Mouse (Mus musculus): ENCODE data around the gene Pde6c. TPM values are rescaled to one million over a fixed set of nuclear protein-coding genes. Genes with fewer than 3 reads are reported as not detected.
A peak's percentile ranks its signal among the peaks of the same experiment; 100 is the strongest.

The Pde6c gene
- polyA plus RNA-seq, 1 experiment from 2014 or later: not detected

DNA sequence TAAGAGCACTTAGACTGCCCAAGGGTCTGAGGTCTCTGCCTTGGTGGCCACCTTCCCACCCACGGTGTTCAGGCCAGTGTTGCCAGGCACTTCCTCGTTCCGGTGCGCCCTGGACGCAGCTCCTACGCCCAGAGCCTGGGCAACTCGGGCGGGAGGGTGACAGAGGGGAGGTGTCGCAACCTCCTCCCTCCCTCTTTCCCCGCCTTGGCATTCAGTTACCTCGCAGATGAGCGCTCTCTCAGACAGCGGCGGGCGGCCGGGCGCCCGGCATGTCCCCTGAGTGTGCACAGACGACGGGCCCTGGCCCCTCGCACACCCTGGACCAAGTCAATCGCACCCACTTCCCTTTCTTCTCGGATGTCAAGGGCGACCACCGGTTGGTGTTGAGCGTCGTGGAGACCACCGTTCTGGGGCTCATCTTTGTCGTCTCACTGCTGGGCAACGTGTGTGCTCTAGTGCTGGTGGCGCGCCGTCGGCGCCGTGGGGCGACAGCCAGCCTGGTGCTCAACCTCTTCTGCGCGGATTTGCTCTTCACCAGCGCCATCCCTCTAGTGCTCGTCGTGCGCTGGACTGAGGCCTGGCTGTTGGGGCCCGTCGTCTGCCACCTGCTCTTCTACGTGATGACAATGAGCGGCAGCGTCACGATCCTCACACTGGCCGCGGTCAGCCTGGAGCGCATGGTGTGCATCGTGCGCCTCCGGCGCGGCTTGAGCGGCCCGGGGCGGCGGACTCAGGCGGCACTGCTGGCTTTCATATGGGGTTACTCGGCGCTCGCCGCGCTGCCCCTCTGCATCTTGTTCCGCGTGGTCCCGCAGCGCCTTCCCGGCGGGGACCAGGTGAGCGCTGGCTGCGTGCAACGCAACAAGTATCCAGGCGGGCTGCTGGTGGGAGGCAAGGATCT is 35.5 kb upstream of the Pde6c start, which contains the start of gene Ffar4:
Ffar4 (plus strand) TSS at position 214 of the 901 bp plus-strand sequence.
- H3K9ac ChIP-seq: peak within 1 kb of the TSS; percentile 34; the same call in 1 of the 2 replicates

DNA sequence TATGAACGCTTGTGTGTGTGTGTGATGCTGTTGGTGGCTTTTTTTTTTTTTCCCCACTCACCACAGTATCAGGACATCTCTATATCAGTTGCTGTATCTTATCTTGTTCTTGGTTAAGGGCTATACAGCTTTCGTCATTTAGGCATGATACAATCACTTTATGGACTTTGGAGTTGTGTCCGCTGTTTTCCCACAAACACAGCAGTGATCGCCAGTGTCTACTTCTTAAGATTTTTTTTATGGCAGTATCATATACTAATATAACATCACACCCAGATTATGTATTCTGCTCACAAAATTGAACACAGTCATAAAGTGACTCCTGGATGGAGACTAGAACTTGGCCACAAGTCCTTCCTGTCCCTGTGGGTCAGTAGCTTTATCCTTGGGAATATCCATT is 24.7 kb upstream of the Pde6c start:
- Histone ChIP-seq H3K9ac (no peak overlapping the region), H3K27me3 (ENCODE audit: insufficient read depth, low read length) (no peaks in the 10 kb centered on the region), H3K27ac (ENCODE audit: low read depth) (no peak overlapping the region), H3K4me1 (ENCODE audit: insufficient read depth) (no peaks in the 10 kb centered on the region), H3K9me3 (ENCODE audit: low read depth, low read length) (no peaks in the 10 kb centered on the region), H3K4me3 (ENCODE audit: low read depth, low read length) (no peak overlapping the region), H3K36me3 (ENCODE audit: insufficient read depth) (no peaks in the 10 kb centered on the region), H3K4me2 (no peak overlapping the region)
- WGBS: 91% methylated on average over 4 of the region's 4 CpGs
- ATAC-seq (ENCODE audit: insufficient read depth) (no peak), DNase-seq (no peak)
- TF ChIP-seq CTCF (IDR thresholded peaks at IDR 0.05; ENCODE audit: low read depth): no peak

More for the DNA sequence above, 35.5 kb upstream of the Pde6c start, which contains the start of gene Ffar4:
- Histone ChIP-seq H3K4me3 (ENCODE audit: low read depth, low read length) (peak within 1 kb of the TSS; percentile 34), H3K9me3 (ENCODE audit: low read depth, low read length) (no peaks in the 10 kb centered on the region), H3K36me3 (ENCODE audit: insufficient read depth) (no peaks in the 10 kb centered on the region), H3K4me1 (ENCODE audit: insufficient read depth) (no peaks in the 10 kb centered on the region), H3K4me2 (peak within 1 kb of the TSS; percentile 59), H3K27me3 (ENCODE audit: insufficient read depth, low read length) (peaks cover 36% of the 10 kb centered on the region), H3K27ac (ENCODE audit: low read depth) (no peak within 1 kb of the TSS)
- DNase-seq (peak; percentile 43), ATAC-seq (ENCODE audit: insufficient read depth) (peak; percentile 70)
- WGBS: under 1% methylated on average over 77 of the region's 77 CpGs
- TF ChIP-seq CTCF (IDR thresholded peaks at IDR 0.05; ENCODE audit: low read depth): no peak

DNA sequence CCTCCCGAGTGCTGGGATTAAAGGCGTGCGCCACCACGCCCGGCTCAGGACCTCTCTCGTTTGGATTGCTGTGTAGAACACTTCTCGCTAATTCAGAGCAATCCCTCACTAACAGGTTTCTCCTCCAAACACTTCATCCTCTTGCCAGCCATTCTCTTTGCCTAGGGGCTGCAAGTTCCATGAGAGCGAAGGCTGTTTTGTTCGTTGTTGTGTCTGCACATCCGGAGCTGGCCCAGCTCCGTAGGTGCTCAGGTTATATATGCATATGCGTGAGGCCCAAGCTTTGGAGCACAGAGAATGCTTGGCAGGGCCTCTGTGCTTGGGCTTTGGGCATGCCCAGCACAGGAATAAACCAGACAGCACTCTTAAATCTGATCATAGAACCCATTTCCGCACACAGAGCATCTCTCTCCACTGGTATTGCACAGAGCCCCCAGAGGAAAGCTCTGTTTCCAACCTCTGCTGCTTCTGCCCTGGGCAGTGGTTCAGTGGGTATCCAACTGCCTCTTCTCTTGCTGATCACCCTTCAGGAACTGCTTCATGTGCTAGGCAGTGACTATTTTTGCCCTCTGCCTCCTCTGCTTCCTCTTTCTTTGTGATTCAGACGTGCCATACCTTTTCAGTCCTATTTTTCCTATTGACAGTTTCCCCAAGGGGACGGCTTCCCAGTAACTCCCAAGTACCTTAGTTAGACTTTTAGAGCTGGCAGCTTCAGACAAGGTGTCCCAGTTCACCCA is 22.9 kb upstream of the Pde6c start:
- ATAC-seq (ENCODE audit: insufficient read depth) (no peak), DNase-seq (no peak)
- H3K9me3 ChIP-seq (ENCODE audit: low read depth, low read length): no peaks in the 10 kb centered on the region
- no peak overlapping the region for H3K27ac ChIP-seq (ENCODE audit: low read depth)
- no peak overlapping the region for H3K4me3 ChIP-seq (ENCODE audit: low read depth, low read length)
- H3K27me3 ChIP-seq (ENCODE audit: insufficient read depth, low read length): no peaks in the 10 kb centered on the region
- 90% methylated on average over 15 of the region's 15 CpGs for WGBS
- H3K4me1 ChIP-seq (ENCODE audit: insufficient read depth): no peaks in the 10 kb centered on the region
- no peaks in the 10 kb centered on the region for H3K36me3 ChIP-seq (ENCODE audit: insufficient read depth)
- H3K9ac ChIP-seq: no peak overlapping the region
- H3K4me2 ChIP-seq: no peak overlapping the region
- TF ChIP-seq CTCF (IDR thresholded peaks at IDR 0.05; ENCODE audit: low read depth): no peak

DNA sequence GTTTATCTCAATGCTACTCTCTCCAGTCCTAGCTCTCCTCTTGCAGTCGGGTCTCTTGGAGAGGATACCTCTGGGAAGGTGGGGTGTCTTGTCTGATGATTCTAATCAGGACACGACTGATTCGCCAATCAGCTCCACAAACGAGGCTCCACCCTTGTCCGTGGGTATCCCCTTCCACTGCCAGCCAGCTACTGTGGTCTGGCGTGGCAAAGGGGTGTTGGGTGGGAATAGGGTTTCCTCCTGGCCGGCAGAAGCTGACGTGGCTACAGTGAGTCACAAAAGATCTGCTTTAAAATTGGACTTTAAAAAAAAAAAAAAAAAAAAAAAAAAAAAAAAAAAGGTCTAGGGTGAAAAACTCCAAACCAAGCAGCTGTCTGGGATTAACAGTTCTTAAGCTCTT is 21.5 kb upstream of the Pde6c start:
- no peak overlapping the region for H3K4me2 ChIP-seq
- H3K9me3 ChIP-seq (ENCODE audit: low read depth, low read length): no peaks in the 10 kb centered on the region
- no peaks in the 10 kb centered on the region for H3K27me3 ChIP-seq (ENCODE audit: insufficient read depth, low read length)
- DNase-seq (no peak), ATAC-seq (ENCODE audit: insufficient read depth) (no peak)
- H3K27ac ChIP-seq (ENCODE audit: low read depth): no peak overlapping the region
- no peaks in the 10 kb centered on the region for H3K36me3 ChIP-seq (ENCODE audit: insufficient read depth)
- 76% methylated on average over 8 of the region's 8 CpGs for WGBS
- no peak overlapping the region for H3K9ac ChIP-seq
- no peak overlapping the region for H3K4me3 ChIP-seq (ENCODE audit: low read depth, low read length)
- no peaks in the 10 kb centered on the region for H3K4me1 ChIP-seq (ENCODE audit: insufficient read depth)
- TF ChIP-seq CTCF (IDR thresholded peaks at IDR 0.05; ENCODE audit: low read depth): no peak

DNA sequence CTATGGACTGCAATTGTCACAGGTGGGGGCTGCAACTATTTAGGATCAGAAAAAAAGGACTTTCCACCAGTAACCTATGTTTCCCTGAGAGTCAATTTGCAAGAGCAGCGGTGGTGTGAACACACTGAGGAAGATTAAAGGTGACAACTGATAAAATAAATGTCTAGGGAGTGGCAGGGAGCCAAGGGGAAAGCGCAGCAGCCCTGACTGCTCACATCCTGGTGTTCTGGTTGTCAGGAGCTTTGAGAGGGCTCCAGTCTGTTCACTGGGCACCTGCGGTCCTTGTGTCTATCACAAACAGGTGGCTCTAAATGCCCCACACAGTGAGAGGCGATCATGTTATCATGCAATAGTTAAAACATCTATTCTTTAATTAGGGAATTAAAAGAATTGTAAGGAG is 20.0 kb upstream of the Pde6c start:
- Histone ChIP-seq H3K4me1 (ENCODE audit: insufficient read depth) (no peaks in the 10 kb centered on the region), H3K36me3 (ENCODE audit: insufficient read depth) (no peaks in the 10 kb centered on the region), H3K27ac (ENCODE audit: low read depth) (no peak overlapping the region), H3K4me3 (ENCODE audit: low read depth, low read length) (no peak overlapping the region), H3K4me2 (no peak overlapping the region), H3K27me3 (ENCODE audit: insufficient read depth, low read length) (no peaks in the 10 kb centered on the region), H3K9ac (no peak overlapping the region), H3K9me3 (ENCODE audit: low read depth, low read length) (no peaks in the 10 kb centered on the region)
- ATAC-seq (ENCODE audit: insufficient read depth): no peak
- DNase-seq: no peak
- TF ChIP-seq CTCF (IDR thresholded peaks at IDR 0.05; ENCODE audit: low read depth): no peak
- 33% methylated on average over 4 of the region's 4 CpGs for WGBS

DNA sequence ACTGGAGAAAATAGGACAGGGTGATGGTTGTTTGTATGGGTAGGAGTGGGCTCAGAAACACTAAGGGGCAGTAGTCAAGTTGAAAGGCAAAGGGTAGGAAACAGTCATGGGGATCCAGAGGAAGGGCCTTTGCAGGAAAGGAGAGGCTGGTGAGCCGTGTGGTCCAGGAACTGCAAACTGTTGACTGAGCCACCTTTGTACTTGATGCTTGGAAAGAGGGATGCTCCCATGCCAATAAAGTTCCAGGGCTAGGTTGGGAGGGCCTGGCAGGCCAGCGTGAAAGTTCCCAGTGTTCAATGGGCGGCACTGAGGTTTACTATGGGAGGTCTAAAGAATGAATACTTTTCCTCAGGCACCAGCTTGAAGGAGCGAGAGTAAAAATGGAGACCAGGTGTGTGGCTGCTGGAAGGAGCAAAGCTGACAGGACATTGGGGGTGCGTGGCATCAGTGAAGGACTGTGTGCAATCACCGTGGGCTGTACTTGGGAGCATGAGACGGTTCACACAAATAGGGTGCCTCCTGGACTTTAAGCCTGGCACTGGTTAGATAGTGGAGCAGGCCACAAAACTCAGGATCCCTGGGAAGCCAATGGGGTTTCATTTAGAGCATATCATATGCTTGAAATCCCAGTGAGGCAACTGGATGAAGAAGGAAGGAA is 17.6 kb upstream of the Pde6c start:
- TF ChIP-seq CTCF (IDR thresholded peaks at IDR 0.05; ENCODE audit: low read depth): no peak
- ATAC-seq (ENCODE audit: insufficient read depth) (no peak), DNase-seq (no peak)
- no peak overlapping the region for H3K4me2 ChIP-seq
- no peaks in the 10 kb centered on the region for H3K36me3 ChIP-seq (ENCODE audit: insufficient read depth)
- H3K4me3 ChIP-seq (ENCODE audit: low read depth, low read length): no peak overlapping the region
- no peaks in the 10 kb centered on the region for H3K4me1 ChIP-seq (ENCODE audit: insufficient read depth)
- H3K27ac ChIP-seq (ENCODE audit: low read depth): no peak overlapping the region
- no peak overlapping the region for H3K9ac ChIP-seq
- no peaks in the 10 kb centered on the region for H3K27me3 ChIP-seq (ENCODE audit: insufficient read depth, low read length)
- H3K9me3 ChIP-seq (ENCODE audit: low read depth, low read length): no peaks in the 10 kb centered on the region
- 86% methylated on average over 7 of the region's 7 CpGs for WGBS
